Mouse (Mus musculus): ENCODE measurements around the gene Ick.
"Not testable (repeated sequence)": the region's sequence is repeated elsewhere in the genome, so short reads cannot be mapped to it uniquely, and the experiment has no call there.

Ick gene

DNA sequence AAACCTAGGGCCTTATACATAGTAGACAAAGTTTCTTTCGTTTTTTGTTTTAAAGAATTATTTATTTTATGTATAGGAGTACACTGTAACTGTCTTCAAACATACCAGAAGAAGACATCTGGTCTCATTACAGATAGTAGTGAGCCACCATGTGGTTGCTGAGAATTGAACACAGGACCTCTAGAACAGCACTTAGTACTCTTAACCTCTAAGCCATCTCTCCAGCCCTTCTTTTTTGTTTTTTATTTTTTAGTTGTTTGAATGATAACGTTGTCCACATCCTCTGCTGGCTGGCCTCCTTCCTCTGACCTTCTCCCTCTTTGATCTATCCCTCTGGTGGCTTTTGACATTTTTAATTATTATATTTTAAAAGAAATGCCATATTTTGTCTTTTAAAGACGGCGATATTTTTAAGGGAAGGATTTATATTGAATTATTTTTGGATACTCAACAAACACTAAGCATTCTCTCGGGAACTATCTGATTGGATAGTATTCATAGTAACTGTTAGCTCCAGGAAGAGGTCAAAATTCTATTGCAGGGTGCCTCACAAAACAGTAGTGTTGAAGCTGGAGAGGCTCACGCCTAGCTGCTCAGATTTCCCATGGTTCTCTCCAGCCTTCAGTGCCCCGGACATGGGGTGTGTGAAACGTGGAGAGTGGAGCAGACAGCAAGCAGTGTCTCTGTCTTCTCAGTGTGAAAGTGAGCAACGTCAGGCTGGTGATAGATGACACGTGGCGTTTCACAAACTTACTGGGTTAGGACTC is 45.4 kb downstream of the Ick start:
- no peak for DNase-seq

GRCm38 (mm10) chr9:78157221-78157620 is 48.2 kb downstream of the Ick start:
- no peak for DNase-seq

DNA sequence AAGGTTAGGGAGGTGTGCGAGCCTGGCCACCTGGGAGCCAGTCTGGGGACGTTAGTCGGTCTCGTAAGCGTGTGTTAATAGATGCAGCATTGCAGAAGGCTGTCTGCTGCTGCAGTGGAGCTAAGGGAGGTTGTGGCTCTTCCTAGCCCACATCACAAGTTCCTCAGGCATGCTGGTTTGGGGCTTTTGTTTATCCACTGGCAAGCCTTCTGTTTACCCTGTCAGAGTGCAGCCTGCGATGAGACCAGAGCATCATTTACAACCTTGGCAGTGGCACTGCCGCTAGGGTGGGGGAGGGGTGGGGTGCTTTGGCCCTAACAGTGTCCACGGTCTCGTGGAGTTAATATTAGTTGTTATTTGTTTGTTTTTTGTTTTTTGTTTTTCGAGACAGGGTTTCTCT is 54.3 kb downstream of the Ick start:
- no peak for DNase-seq

DNA sequence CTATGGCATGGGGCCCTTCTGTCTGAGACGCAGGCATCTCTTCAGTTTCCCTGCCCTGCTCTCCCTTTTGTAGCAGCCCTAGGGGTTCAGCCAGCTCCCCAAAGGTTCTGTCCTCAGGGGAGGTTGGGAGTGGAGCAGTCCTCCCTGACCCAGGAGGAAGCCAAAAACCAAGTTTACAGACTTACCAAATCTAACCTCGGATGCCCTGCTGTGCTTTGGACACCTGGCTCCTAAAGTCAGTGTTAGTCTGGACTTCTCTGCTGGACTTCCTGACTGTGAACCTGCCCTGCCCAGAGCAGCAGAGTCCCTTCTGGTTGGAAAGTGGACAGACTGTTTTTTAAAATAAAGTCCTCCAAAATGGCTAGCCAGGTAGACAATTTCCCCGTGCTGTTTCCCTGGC is 55.7 kb downstream of the Ick start:
- no peak for DNase-seq

GRCm38 (mm10) chr9:78165454-78165853 is 56.5 kb downstream of the Ick start:
- DNase-seq: no peak

GRCm38 (mm10) chr9:78166694-78167452 is 57.9 kb downstream of the Ick start:
- DNase-seq: no peak

- DNase-seq: no peak
Observed at GRCm38 (mm10) chr9:78167453-78167969, 58.5 kb downstream of the Ick start.

- DNase-seq: no peak
Observed at GRCm38 (mm10) chr9:78168864-78169263, 59.9 kb downstream of the Ick start.

- no peak for DNase-seq
Observed at GRCm38 (mm10) chr9:78174016-78174415, 65.0 kb downstream of the Ick start.

DNA sequence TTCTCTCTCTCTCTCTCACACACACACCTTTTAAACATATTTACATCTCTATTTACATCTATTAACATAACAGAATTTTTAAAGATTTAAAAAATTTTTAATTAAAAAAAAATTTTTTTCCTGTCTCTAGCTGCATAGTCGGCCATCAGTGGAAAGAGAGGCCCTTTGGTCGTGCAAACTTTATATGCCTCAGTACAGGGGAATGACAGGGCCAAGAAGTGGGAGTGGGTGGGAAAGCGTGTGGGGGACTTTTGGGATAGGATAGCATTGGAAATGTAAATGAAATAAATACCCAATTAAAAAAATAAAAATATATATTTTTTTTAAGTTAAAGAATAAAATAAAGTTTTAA is 65.9 kb downstream of the Ick start:
- DNase-seq: not testable (repeated sequence)

- peak; percentile 99 to 100 for DNase-seq
Observed at GRCm38 (mm10) chr9:78175277-78176200, 66.5 kb downstream of the Ick start.

DNA sequence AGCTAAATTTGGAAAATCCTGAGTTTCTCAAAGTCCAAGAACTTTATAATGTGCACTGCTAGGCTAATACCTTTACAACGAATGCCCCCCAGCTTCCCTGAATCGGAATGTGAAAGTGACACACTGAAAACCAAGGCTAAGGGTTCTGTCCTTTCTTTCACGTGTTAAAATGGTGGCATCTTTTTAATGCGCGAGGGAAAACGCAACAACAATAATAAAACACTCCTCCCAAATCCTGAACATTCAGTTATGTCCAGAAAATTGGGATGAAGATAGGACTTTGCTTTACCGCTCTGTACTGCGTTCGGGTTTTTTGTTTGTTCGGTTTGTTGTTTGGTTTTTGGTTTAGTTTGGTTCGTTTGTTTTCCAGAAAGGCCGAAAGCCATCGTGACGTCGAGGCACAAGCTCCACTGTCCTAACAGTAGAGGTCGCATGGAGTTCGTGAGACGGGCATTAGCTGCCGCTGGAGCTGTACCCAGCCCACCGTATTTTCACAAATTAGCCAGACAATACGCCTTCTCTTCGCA is 67.3 kb downstream of the Ick start:
- DNase-seq: peak; percentile 75 to 85

- no peak for DNase-seq
Observed at GRCm38 (mm10) chr9:78176831-78177230, 67.8 kb downstream of the Ick start.

- DNase-seq: no peak
Observed at GRCm38 (mm10) chr9:78178197-78178596, 69.2 kb downstream of the Ick start.

- no peak for DNase-seq
Observed at GRCm38 (mm10) chr9:78179071-78179470, 70.1 kb downstream of the Ick start.

DNA sequence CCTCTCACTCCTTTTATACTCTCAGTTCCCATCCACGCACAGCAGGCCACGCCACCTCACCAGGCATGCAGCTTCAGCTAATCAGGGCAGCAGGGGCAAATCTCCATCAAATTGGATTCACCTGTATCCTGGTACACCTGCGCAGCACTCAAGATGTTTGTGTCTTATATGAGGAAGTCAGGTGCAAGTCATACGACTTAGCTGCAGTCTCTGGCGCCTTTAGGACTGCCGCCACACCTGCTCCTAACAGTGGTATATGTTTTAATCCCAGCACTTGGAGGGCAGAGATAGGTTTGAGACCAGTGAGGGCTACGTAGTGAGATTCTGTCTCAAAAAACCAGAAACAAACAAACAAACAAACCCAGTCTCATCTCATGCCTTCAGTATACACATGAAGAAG is 73.5 kb downstream of the Ick start, which contains the start of gene Gsta4:
TSS of gene Gsta4 (plus strand) at position 301 of the 400 bp plus-strand sequence.
- DNase-seq: not testable (repeated sequence)

GRCm38 (mm10) chr9:78185686-78186085 is 76.7 kb downstream of the Ick start:
- DNase-seq: no peak

GRCm38 (mm10) chr9:78188910-78189309 is 79.9 kb downstream of the Ick start:
- no peak for DNase-seq

DNA sequence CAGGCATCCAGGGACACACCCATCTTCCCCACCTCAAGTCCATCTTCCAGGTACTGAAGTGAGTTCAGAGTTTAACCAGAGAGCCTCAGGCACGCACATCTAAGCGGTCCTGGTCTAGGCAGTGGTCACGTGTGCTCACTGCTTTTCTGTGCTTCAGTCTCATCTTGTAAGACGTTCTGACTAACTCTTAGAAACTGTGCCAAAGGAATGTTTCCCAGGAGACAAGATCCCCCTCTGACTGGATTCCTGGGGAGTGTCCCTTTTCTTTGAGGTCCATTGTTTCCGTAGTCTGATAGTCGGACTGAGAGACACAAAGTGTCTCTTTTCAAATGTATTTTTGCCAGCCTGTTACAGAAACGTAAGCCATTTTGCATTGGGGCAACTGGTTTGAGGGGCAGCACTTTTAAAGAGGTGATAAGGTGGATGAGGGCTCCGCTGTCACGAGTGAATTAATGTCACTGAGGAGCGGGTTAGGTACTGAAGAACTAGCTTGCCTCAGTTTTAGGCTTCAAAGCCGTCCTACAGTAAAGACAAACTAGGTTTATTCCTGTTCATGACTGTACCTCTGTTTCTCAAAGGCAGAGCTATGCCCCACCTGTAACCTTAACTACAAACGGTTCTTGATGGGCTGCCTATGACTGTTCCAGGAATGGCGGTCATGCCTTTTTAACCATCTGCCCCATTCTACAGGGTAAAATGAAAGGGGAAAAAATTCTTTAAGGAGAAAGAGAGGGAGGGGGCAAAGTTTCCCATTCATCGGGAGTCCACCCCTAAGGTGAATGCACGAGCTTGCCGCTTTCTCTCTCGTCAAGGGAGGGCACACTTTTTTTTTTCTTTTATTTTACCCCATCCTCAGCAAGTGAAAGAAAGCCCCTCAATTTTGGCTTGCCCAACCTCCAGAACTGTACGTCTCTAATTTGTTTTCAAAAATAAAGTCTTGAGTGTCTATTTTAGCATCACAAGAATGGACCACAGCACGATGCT is 82.0 kb downstream of the Ick start:
- peak in 1 of 2 experiments; percentile 50 for DNase-seq

DNA sequence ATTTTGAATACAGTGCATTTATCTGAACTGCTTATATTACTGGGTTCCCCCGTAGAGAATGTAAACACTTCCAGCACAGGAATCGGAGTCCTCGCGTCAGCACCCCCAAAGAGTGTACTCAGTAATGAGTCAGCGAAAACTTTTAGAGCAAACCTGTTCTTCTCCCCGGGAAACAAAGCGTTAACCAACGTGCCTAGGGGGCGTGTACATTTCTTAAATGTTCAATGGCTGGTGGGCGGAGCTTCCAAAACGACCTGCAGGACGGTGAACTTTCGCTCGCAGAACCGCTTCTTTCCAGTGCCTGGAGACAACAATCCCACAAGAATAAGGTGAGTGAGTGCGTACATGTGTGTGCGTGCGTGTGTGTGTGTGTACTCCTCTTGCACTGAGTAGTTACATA is 82.7 kb downstream of the Ick start:
- DNase-seq: peak; percentile 90 to 91

- peak; percentile 55 to 80 for DNase-seq
Observed at GRCm38 (mm10) chr9:78193902-78194597, 85.1 kb downstream of the Ick start.

Data from kidney, postnatal 25 days (tissue).